In the genomic region with DNA sequence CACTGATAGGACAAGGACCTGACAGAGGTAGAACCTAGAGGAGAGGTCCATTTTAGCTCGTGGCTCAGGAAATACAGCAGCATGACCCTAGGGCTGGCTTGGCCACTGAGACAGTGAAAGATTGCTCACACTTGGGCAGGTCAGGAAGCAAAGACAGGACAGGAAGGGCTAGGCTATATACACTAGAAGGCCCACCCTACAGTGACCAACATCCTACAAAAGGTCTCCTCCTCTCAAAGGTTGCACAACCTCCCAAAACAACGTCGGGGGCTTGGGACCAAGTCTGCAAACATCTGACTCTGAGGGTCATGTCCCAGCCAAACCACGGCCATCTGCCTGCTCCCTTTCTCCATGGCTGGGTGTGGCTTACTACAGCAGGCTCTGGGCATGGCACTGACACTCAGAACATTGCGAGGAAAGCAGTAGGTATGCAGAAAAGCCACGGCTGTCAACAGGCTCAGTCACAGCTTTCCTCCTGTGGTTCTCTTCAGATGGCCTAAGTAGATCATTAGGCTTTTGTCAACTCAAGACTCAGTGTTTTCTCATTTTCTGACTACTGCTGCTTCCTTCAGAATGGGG, we compare ENCODE assay signal across 23 mouse cellular contexts. TPM values are rescaled to one million over a fixed set of nuclear protein-coding genes. Genes with fewer than 3 reads are reported as not detected.
DNase-seq lines count a peak whose midpoint lies in the region; ATAC-seq and TF ChIP-seq lines count a peak whose summit lies in the region.
"Had no signal": no experiment of that assay in that cellular context is flagged by ENCODE, and none has a peak within 500 bp of the region (broad histone marks: within the 10 kb centered on the region; RNA-seq: fewer than 3 reads in every experiment).

No protein-coding gene starts in this region.

- H3K4me2 ChIP-seq in lung, postnatal 0 days (replicated peaks; ENCODE audit: low read depth, low read length): no peak overlapping the region
- H3K4me2 ChIP-seq in myocyte (ENCODE audit: low read depth): peak overlapping the region; percentile 31
- H3K4me2 ChIP-seq: embryonic facial prominence, embryonic 13.5 days; embryonic facial prominence, embryonic 15.5 days; forebrain, embryonic 12.5 days had no signal

- TF ChIP-seq EP300 in lung, postnatal 0 days (IDR thresholded peaks at IDR 0.05): peak; percentile 58; the same call in 1 of the 2 replicates

- no peak overlapping the region for H3K4me3 ChIP-seq in lung, postnatal 0 days (ENCODE audit: low read depth, low read length)
- no peak overlapping the region for H3K4me3 ChIP-seq in myocyte
- no peak overlapping the region for H3K4me3 ChIP-seq in forebrain, embryonic 10.5 days
- H3K4me3 ChIP-seq: embryonic facial prominence, embryonic 13.5 days; embryonic facial prominence, embryonic 15.5 days; erythroblast, embryonic 14.5 days; forebrain, embryonic 12.5 days had no signal

- H3K79me2 ChIP-seq in myocyte (ENCODE audit: control insufficient read depth, insufficient read depth): no peaks in the 10 kb centered on the region

- ATAC-seq in lung, postnatal 0 days: peak; percentile 87
- ATAC-seq: forebrain, embryonic 14.5 days; forebrain, embryonic 16.5 days had no signal

- WGBS in lung, postnatal 0 days: 62% methylated on average over 6 of the region's 6 CpGs
- WGBS in forebrain, embryonic 10.5 days: 88% methylated on average over 6 of the region's 6 CpGs

- H3K9ac ChIP-seq in lung, postnatal 0 days (replicated peaks; ENCODE audit: low read depth): no peak overlapping the region
- H3K9ac ChIP-seq: embryonic facial prominence, embryonic 13.5 days; embryonic facial prominence, embryonic 15.5 days; forebrain, embryonic 12.5 days had no signal

- no peaks in the 10 kb centered on the region for H3K36me3 ChIP-seq in lung, postnatal 0 days (ENCODE audit: insufficient read depth, low read length)
- H3K36me3 ChIP-seq in myocyte (ENCODE audit: control insufficient read depth, insufficient read depth): no peaks in the 10 kb centered on the region
- no peaks in the 10 kb centered on the region for H3K36me3 ChIP-seq in forebrain, embryonic 10.5 days (replicated peaks)
- H3K36me3 ChIP-seq: embryonic facial prominence, embryonic 13.5 days; embryonic facial prominence, embryonic 15.5 days; forebrain, embryonic 12.5 days had no signal

- DNase-seq in lung, postnatal 0 days (ENCODE audit: low spot score): peak; percentile 29
- no peak for DNase-seq in lung, postnatal 4 days
- DNase-seq in 3T3-L1 (ENCODE audit: low read depth, low spot score): peak; percentile 26
- DNase-seq in 416B (ENCODE audit: low read depth): peak; percentile 16
- DNase-seq in ovary, postnatal 36 days (ENCODE audit: low spot score): no peak
- DNase-seq in forebrain, embryonic 10.5 days (ENCODE audit: extremely low spot score, low spot score): no peak
- DNase-seq: adrenal gland, adult 2 months; adrenal gland, postnatal 10 days; adrenal gland, postnatal 25 days; cerebellum, adult 11 months; cerebellum, adult 18-20 months; cerebellum, adult 8-10 months; cerebellum, adult 9-11 months; cerebellum, postnatal 14 days; cerebellum, postnatal 36 days; embryo, embryonic 11 days had no signal

- no peaks in the 10 kb centered on the region for H3K4me1 ChIP-seq in lung, postnatal 0 days (ENCODE audit: insufficient read depth, low read depth, low read length)
- H3K4me1 ChIP-seq in forebrain, embryonic 10.5 days: no peaks in the 10 kb centered on the region
- H3K4me1 ChIP-seq: embryonic facial prominence, embryonic 15.5 days; forebrain, embryonic 12.5 days had no signal

- H3K9me3 ChIP-seq in lung, postnatal 0 days (ENCODE audit: low read length): no peaks in the 10 kb centered on the region
- H3K9me3 ChIP-seq in forebrain, embryonic 10.5 days: no peaks in the 10 kb centered on the region; the same call in 1 of the 2 replicates
- H3K9me3 ChIP-seq: embryonic facial prominence, embryonic 13.5 days; embryonic facial prominence, embryonic 15.5 days; forebrain, embryonic 12.5 days had no signal

- H3ac ChIP-seq in myocyte (ENCODE audit: control insufficient read depth, insufficient read length): no peak overlapping the region

- TF ChIP-seq CTCF in lung, postnatal 0 days (IDR thresholded peaks at IDR 0.05): no peak

- no peak overlapping the region for H3K27ac ChIP-seq in lung, postnatal 0 days (ENCODE audit: low read length)
- H3K27ac ChIP-seq in forebrain, embryonic 10.5 days: no peak overlapping the region
- H3K27ac ChIP-seq: embryonic facial prominence, embryonic 13.5 days; embryonic facial prominence, embryonic 15.5 days; forebrain, embryonic 12.5 days had no signal

- no peaks in the 10 kb centered on the region for H3K27me3 ChIP-seq in lung, postnatal 0 days (replicated peaks; ENCODE audit: insufficient read depth, low read length)
- H3K27me3 ChIP-seq in myocyte (ENCODE audit: control insufficient read depth, insufficient read depth, insufficient read length): no peaks in the 10 kb centered on the region
- H3K27me3 ChIP-seq in forebrain, embryonic 10.5 days (ENCODE audit: poor library complexity, severe bottlenecking): no peaks in the 10 kb centered on the region
- H3K27me3 ChIP-seq: embryonic facial prominence, embryonic 13.5 days; embryonic facial prominence, embryonic 15.5 days; forebrain, embryonic 12.5 days had no signal

- no peak for TF ChIP-seq POLR2A in myocyte (IDR thresholded peaks at IDR 0.05; ENCODE audit: insufficient read length, low read depth)

TF ChIP-seq in myocyte, 11 proteins besides CTCF, POLR2A, EP300 and RAD21:
- TF ChIP-seq TCF12 (IDR thresholded peaks at IDR 0.05; ENCODE audit: insufficient read depth, poor library complexity, severe bottlenecking) (peak; percentile 62), TCF3 (IDR thresholded peaks at IDR 0.05; ENCODE audit: insufficient read length, low read depth) (peak; percentile 70), MYOG (IDR thresholded peaks at IDR 0.05; ENCODE audit: control insufficient read depth in 1 of 3, insufficient read depth in 1 of 3, insufficient read length in 2 of 3, low read depth in 2 of 3) (peak; percentile 51 to 96 (median 63)), CEBPB (IDR thresholded peaks at IDR 0.05; ENCODE audit: insufficient read depth, poor library complexity, severe bottlenecking) (peak; percentile 83), MYOD1 (IDR thresholded peaks at IDR 0.05; ENCODE audit: control insufficient read depth in 1 of 3, insufficient read length in 2 of 3, low read depth in 2 of 3) (peak in 2 of 3 experiments; percentile 63 to 89), SRF (IDR thresholded peaks at IDR 0.05; ENCODE audit: control insufficient read depth, insufficient read length, low read depth) (no peak), REST (IDR thresholded peaks at IDR 0.05; ENCODE audit: insufficient read depth, insufficient read length) (no peak)

RNA-seq across cellular contexts. Expression of a gene that starts 55.5 kb away (rescaled TPM):
- 12.7 and 13.0 TPM in 2 replicates for polyA plus RNA-seq in lung, postnatal 0 days (2015; fragmentation: Nextera tagmentation; extraction: Ambion mirVana)
- 15.7 TPM for polyA plus RNA-seq in myocyte (2012; fragmentation: generic; extraction: Trizol)
- 6.7 and 7.4 TPM in 2 replicates for polyA plus RNA-seq in forebrain, embryonic 10.5 days (2016; fragmentation: Nextera tagmentation; extraction: Ambion mirVana)

Comparison
In these comparisons a context has a peak if more than half of its experiments do, and no peak if none do; other contexts are left out.
1. DNase-seq: peak in lung, postnatal 0 days (single experiment), 3T3-L1 (single experiment) and 416B (single experiment); none in lung, postnatal 4 days (0 of 2), ovary, postnatal 36 days (single experiment) and forebrain, embryonic 10.5 days (single experiment).